Mouse (Mus musculus): ENCODE measurements around the gene Atp11a.

GRCm38 (mm10) chr8:12844347-12844950 is 87.6 kb downstream of the Atp11a start:
- no peak for TF ChIP-seq ZC3H11A (IDR thresholded peaks at IDR 0.05; ENCODE audit: borderline replicate concordance, low read depth, low read length)
- no peak for TF ChIP-seq CHD2 (IDR thresholded peaks at IDR 0.05; ENCODE audit: low read depth, low read length)
